Mouse (Mus musculus) thymus, postnatal 4 days (tissue): ENCODE measurements around the gene Tac1.
"Not testable (repeated sequence)": the region's sequence is repeated elsewhere in the genome, so short reads cannot be mapped to it uniquely, and the experiment has no call there.

Experiments
- DNase-seq: peaks from one replicate; pipeline ENCODE4 v3.0.0; 2021

Tac1 gene

DNA sequence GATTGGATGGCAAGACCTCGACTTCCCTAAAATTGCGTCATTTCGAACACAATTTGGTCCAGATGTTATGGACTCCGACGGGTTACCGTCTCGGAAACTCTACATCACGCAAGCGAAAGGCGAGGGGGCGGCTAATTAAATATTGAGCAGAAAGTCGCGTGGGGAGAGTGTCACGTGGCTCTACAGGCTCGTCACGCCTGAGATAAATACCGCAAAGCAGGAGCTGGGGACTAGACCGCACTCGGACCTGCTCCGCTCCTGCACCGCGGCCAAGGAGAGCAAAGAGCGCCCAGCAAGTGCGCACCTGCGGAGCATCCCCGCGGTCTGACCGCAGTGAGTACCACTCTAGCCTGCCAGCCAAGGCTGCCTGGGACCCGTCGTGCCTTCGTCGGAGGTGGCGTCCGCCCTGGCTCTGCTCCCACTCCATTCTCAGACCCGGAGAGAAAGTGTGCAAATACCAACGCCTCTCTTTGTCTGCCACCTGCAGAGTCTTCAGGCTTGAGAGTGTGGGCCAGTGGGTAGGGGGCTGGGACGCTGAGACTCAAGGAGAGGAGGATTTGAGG lies at the start of gene Tac1:
Gene Tac1, plus strand, starts transcription at position 51 of the 563 bp plus-strand sequence.
- no peak for DNase-seq

GRCm38 (mm10) chr6:7543511-7543910 lies 11.2 kb upstream of the Tac1 start:
- not testable (repeated sequence) for DNase-seq

GRCm38 (mm10) chr6:7555688-7556476 lies 1.2 kb downstream of the Tac1 start:
- no peak for DNase-seq

GRCm38 (mm10) chr6:7558164-7558563 lies 3.5 kb downstream of the Tac1 start:
- no peak for DNase-seq

GRCm38 (mm10) chr6:7562524-7562923 lies 7.8 kb downstream of the Tac1 start:
- DNase-seq = no peak

DNA sequence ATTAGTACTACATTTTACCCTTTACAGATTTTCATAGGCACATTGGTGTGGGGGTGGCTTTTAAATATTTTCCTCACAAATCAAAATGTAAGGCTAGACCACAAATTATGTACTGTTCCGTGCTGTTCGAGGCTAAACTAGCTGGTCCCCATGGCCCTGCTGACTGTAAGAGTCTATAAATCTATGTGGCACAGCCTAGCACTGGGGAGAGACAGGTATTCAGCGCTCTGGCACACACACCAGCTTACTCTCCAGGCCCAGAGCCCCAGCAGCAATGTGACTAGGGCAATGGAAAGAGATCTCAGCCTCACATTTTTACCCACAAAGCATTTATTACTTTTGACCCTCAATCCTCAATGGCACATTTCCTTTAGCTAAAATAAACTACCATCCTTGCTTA lies 9.9 kb downstream of the Tac1 start:
- no peak for DNase-seq

GRCm38 (mm10) chr6:7571144-7571543 lies 16.5 kb downstream of the Tac1 start:
- no peak for DNase-seq

DNA sequence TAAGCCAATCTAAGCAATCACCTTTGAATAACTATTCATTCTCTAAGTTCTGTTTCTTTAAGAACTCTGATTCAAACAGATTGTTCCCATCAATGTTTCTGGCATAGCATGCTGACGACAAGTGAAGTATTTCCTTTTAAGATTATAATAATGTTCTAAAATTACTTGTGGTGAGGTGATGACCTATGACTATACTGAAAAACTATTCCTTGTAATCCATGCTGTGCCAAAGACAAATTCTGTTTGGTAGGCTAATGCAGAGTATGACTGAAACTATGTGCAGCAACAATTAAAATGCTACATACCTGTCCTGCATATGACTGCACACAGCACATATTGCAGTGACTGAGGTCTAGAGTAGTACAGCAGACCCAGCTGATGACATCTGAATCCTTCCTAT lies 23.4 kb downstream of the Tac1 start:
- no peak for DNase-seq

GRCm38 (mm10) chr6:7594445-7594844 lies 39.8 kb downstream of the Tac1 start:
- DNase-seq = no peak

DNA sequence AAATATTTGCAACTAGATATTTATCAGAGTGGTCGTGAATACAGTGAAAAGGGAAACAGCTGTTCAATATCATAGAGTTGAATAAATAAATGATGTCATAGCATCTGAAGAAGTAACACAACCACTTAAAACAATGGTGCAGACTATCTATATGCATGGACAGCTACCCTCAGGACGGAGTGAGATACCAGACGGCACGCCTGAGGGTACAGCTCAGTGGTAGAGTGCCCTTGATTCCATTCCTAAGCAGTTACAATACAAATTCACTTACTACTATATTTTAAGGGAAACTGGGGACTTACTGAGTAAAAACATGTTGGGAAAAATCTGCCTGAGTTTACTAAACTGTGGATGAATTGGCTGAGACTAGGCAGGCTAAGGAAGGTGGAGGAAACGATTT lies 43.7 kb downstream of the Tac1 start:
- no peak for DNase-seq

DNA sequence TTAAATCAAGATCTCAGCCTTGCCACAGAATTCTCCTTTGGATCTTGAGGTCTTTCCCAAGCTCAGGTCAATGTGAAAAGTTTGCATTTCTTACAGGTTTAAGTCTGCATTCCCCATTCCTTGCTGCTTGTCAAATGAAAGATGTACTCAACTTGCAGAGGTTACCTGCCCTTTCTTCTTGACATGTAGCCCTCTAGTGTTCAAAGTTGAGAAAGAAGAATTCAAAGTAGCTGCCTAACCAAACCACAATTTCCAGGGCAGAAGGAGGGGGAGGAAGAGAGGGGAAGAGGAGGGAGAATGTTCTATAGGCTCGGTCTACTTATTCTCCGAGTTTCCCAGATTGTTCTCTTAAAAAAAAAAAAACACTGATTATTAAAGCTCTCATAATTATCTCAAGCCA lies 45.5 kb downstream of the Tac1 start:
- DNase-seq = no peak

DNA sequence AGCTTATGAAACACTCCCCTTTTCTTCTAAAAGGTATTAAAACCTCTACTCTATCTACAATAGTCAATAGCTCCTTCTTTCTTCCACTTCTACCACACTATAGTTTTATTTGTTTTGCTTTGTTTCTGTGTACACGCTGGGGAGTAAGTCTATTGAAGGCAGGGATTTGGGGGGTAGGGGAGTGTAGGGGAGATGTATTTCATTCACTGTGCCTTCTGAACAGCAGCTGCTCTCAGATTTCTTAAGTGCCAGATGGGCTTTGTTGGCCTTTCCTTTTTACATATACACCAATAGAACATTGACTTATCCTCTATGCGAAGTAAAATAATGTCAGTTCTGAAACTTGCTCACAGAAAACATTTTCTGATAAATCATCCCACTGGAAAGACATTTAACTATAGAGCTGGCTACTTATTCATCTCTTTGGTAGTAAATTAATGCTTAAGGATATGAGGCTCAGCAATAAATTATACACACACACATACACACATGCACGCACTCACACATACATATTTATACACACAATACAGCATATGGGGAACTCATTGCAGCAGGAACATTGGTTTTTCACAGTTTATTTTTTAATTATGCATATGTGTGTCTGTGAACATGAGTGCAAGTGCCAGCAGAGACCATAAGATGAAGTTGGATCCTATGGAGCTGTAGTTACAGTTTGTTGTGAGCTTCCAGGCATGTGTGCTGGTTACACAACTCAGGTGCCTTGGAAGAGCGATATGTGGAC lies 46.8 kb downstream of the Tac1 start:
- DNase-seq = no peak

GRCm38 (mm10) chr6:7613676-7614075 lies 59.0 kb downstream of the Tac1 start:
- not testable (repeated sequence) for DNase-seq
